Mouse (Mus musculus) kidney, adult 2 months (tissue): ENCODE measurements around the gene Gm11444. TPM values are rescaled to one million over a fixed set of nuclear protein-coding genes. Genes with fewer than 3 reads are reported as not detected.

Experiments used
- DNase-seq: peaks from one replicate; pipeline ENCODE4 v3.0.0; 2021
- H3K27ac ChIP-seq: fragments of 200-500 bp; 2 replicates; pipeline ENCODE4 v1.5.1; 2012; ENCODE audit warnings: low read depth, low read length, control low read depth, inconsistent platforms; ENCODE audit not compliant: insufficient read depth
- H3K27me3 ChIP-seq: fragments of 200-500 bp; replicated peaks from 2 replicates; pipeline ENCODE4 v1.6.1; 2012; ENCODE audit warnings: mild to moderate bottlenecking, moderate library complexity, low read length, inconsistent platforms; ENCODE audit not compliant: control insufficient read depth, insufficient read depth
- H3K36me3 ChIP-seq: fragments of 200-500 bp; 2 replicates; pipeline ENCODE4 v1.6.1; 2012; ENCODE audit warnings: mild to moderate bottlenecking, moderate library complexity, low read length, inconsistent platforms; ENCODE audit not compliant: control insufficient read depth, insufficient read depth
- H3K4me1 ChIP-seq: fragments of 200-500 bp; 2 replicates; pipeline ENCODE4 v1.6.1; 2011; ENCODE audit warnings: low read length; ENCODE audit not compliant: control insufficient read depth, insufficient read depth
- H3K4me3 ChIP-seq: fragments of 200-500 bp; 2 replicates; pipeline ENCODE4 v1.5.1; 2011; ENCODE audit warnings: mild to moderate bottlenecking, low read depth, low read length, control low read depth; ENCODE audit not compliant: insufficient read depth
- CTCF ChIP-seq: fragments of 200-500 bp; conservative IDR thresholded peaks from 2 replicates; pipeline ENCODE4 v1.5.1; 2011; ENCODE audit warnings: low read depth, mild to moderate bottlenecking, control low read depth, low read length, moderate library complexity, mixed read lengths; ENCODE audit not compliant: insufficient read depth, insufficient read length
- POLR2A ChIP-seq: fragments of 200-500 bp; IDR thresholded peaks from one replicate; pipeline ENCODE4 v1.6.1; 2011; ENCODE audit warnings: low read depth, low read length, control low read depth
- WGBS: fragments of 180-500 bp; shearing (Covaris S2); methylation state at CpG from one replicate; pipeline ENCODE4 v1.1.7; 2018; 5-methylcytosine and 5-hydroxymethylcytosine counted together
- polyA plus RNA-seq: library from polyadenylated mRNA; depleted of rRNA; stranded (reverse); fragments of >200 nt; gene quantifications from 2 replicates; pipeline ENCODE4 v1.2.3, GENCODE M21; 2012

Gene Gm11444
- polyA plus RNA-seq, 1 experiment: not detected

- Histone ChIP-seq H3K4me3 (peak overlapping the region; percentile 49), H3K4me1 (no peaks in the 10 kb centered on the region), H3K36me3 (peaks cover 4% of the 10 kb centered on the region; the same call in 1 of the 2 replicates), H3K27me3 (no peaks in the 10 kb centered on the region), H3K27ac (peak overlapping the region; percentile 88)
- TF ChIP-seq POLR2A (no peak), CTCF (no peak)
- peak; percentile 43 for DNase-seq
- WGBS: 31% methylated on average over 16 of the region's 16 CpGs
These were observed 14.2 kb downstream of the Gm11444 start for GRCm38 (mm10) chr11:85835753-85836522.

GRCm38 (mm10) chr11:85835001-85835752 is 15.0 kb downstream of the Gm11444 start:
- TF ChIP-seq POLR2A (no peak), CTCF (no peak)
- WGBS: 33% methylated on average over 9 of the region's 9 CpGs
- peak overlapping the region; percentile 22 for H3K27ac ChIP-seq
- no peak for DNase-seq
- H3K36me3 ChIP-seq: peaks cover 2% of the 10 kb centered on the region; the same call in 1 of the 2 replicates
- H3K4me3 ChIP-seq: peak overlapping the region; percentile 81
- no peaks in the 10 kb centered on the region for H3K27me3 ChIP-seq
- H3K4me1 ChIP-seq: no peaks in the 10 kb centered on the region

- peaks cover 2% of the 10 kb centered on the region; the same call in 1 of the 2 replicates for H3K36me3 ChIP-seq
- WGBS: 37% methylated on average over 17 of the region's 17 CpGs
- peak; percentile 34 for DNase-seq
- H3K27me3 ChIP-seq: no peaks in the 10 kb centered on the region
- TF ChIP-seq POLR2A (no peak), CTCF (no peak)
- peak overlapping the region; percentile 81 for H3K4me3 ChIP-seq
- peak overlapping the region; percentile 22 for H3K27ac ChIP-seq
- no peaks in the 10 kb centered on the region for H3K4me1 ChIP-seq
These were observed 15.7 kb downstream of the Gm11444 start for GRCm38 (mm10) chr11:85834386-85834931.

GRCm38 (mm10) chr11:85833761-85834385 is 16.3 kb downstream of the Gm11444 start:
- DNase-seq: peak; percentile 47
- no peaks in the 10 kb centered on the region for H3K4me1 ChIP-seq
- 22% methylated on average over 11 of the region's 11 CpGs for WGBS
- H3K36me3 ChIP-seq: peaks cover 2% of the 10 kb centered on the region; the same call in 1 of the 2 replicates
- TF ChIP-seq CTCF (no peak), POLR2A (no peak)
- peak overlapping the region; percentile 81 for H3K4me3 ChIP-seq
- H3K27me3 ChIP-seq: no peaks in the 10 kb centered on the region
- peak overlapping the region; percentile 22 for H3K27ac ChIP-seq

GRCm38 (mm10) chr11:85833081-85833521 is 17.0 kb downstream of the Gm11444 start:
- TF ChIP-seq POLR2A (no peak), CTCF (no peak)
- WGBS: under 1% methylated on average over 53 of the region's 54 CpGs
- Histone ChIP-seq H3K27me3 (no peaks in the 10 kb centered on the region), H3K4me1 (no peaks in the 10 kb centered on the region), H3K27ac (peak overlapping the region; percentile 66), H3K36me3 (peaks cover 2% of the 10 kb centered on the region; the same call in 1 of the 2 replicates), H3K4me3 (peak overlapping the region; percentile 81)
- peak; percentile 37 for DNase-seq

GRCm38 (mm10) chr11:85832231-85832924 is 17.8 kb downstream of the Gm11444 start, which contains the start of gene Tbx2:
Gene Tbx2 (plus strand): TSS chr11:85832551.
- TF ChIP-seq POLR2A (peak; percentile 90), CTCF (no peak)
- 2% methylated on average over 52 of the region's 52 CpGs for WGBS
- peak; percentile 97 for DNase-seq
- Histone ChIP-seq H3K4me3 (peak within 1 kb of the TSS; percentile 81), H3K36me3 (no peaks in the 10 kb centered on the region; the same call in 1 of the 2 replicates), H3K27me3 (no peaks in the 10 kb centered on the region), H3K4me1 (peaks cover 6% of the 10 kb centered on the region; the same call in 1 of the 2 replicates), H3K27ac (peak within 1 kb of the TSS; percentile 90)
